Mouse (Mus musculus) cortical plate, adult 2 months (tissue): ENCODE data around the gene Hist1h3i. TPM values are rescaled to one million over a fixed set of nuclear protein-coding genes. Genes with fewer than 3 reads are reported as not detected.

Experiments
- H3K27ac ChIP-seq: fragments of 200-500 bp; 2 replicates; pipeline ENCODE4 v1.5.1; 2012; ENCODE audit warnings: low read length, control low read depth, inconsistent platforms; ENCODE audit not compliant: insufficient read depth
- H3K4me1 ChIP-seq: fragments of 200-500 bp; 2 replicates; pipeline ENCODE4 v1.6.1; 2011; ENCODE audit warnings: low read length; ENCODE audit not compliant: control insufficient read depth, insufficient read depth
- H3K4me3 ChIP-seq: fragments of 200-500 bp; 2 replicates; pipeline ENCODE4 v1.5.1; 2011; ENCODE audit warnings: mild to moderate bottlenecking, low read length, control low read depth; ENCODE audit not compliant: insufficient read depth
- CTCF ChIP-seq: fragments of 200-500 bp; IDR thresholded peaks from 2 replicates; pipeline ENCODE4 v1.5.1; 2011; ENCODE audit warnings: mild to moderate bottlenecking, control low read depth, low read length; ENCODE audit not compliant: insufficient read depth; ENCODE audit errors: extremely low read depth
- POLR2A ChIP-seq: fragments of 200-500 bp; IDR thresholded peaks from 2 replicates; pipeline ENCODE4 v1.6.1; 2011; ENCODE audit warnings: mild to moderate bottlenecking, low read length, control low read depth; ENCODE audit not compliant: insufficient read depth; ENCODE audit errors: extremely low read depth
- polyA plus RNA-seq: library from polyadenylated mRNA; depleted of rRNA; stranded (reverse); fragments of >200 nt; gene quantifications from 2 replicates; pipeline ENCODE4 v1.2.3, GENCODE M21; 2012; rRNA removed

Gene Hist1h3i
- polyA plus RNA-seq, 1 experiment: 3.1 TPM

DNA sequence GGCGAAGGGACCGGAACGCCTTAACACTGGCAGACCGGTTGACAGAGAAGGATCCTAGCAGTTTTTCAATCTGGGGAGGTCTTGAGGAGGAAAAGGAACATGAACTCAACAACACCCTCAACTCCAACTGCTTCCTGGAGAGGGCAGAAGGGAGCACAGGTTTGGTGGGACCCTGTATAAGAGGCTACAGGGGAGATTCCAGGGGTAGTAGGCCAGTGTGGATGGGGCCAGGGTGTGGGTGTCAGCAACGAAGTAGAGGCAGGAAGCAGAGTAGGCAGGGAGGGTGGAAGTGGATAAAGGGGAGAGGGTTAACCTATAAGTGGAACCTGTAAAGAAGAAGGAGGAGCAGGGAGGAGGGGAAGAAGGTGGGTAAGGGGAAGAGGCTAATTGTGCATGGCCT is 49.7 kb downstream of the Hist1h3i start:
- Histone ChIP-seq H3K4me1 (no peaks in the 10 kb centered on the region; the same call in 1 of the 2 replicates), H3K4me3 (no peak overlapping the region), H3K27ac (no peak overlapping the region)
- no peak for TF ChIP-seq POLR2A
- TF ChIP-seq CTCF: no peak

Other genes with a start within 250 kb of the Hist1h3i start
- gene Olfr1366, start 240.6 kb downstream of the Hist1h3i start, polyA plus RNA-seq: not detected in 2 replicates
- not detected in 2 replicates for gene Olfr1535, start 223.5 kb downstream of the Hist1h3i start, polyA plus RNA-seq
- gene Olfr1364, start 201.6 kb downstream of the Hist1h3i start, polyA plus RNA-seq: not detected in 2 replicates
- not detected in 2 replicates for gene Olfr1362, start 169.3 kb downstream of the Hist1h3i start, polyA plus RNA-seq
- 0.06 TPM in 1 of 2 replicates, not detected in the other for gene Olfr11, start 140.9 kb downstream of the Hist1h3i start, polyA plus RNA-seq
- not detected in 2 replicates for gene Olfr1361, start 120.0 kb downstream of the Hist1h3i start, polyA plus RNA-seq
- not detected in 2 replicates for gene Olfr1360, start 106.0 kb downstream of the Hist1h3i start, polyA plus RNA-seq
- not detected in 2 replicates for gene Olfr1359, start 85.3 kb downstream of the Hist1h3i start, polyA plus RNA-seq
- 1.2 TPM in 1 of 2 replicates, not detected in the other for gene Hist1h2bl, start 67.2 kb downstream of the Hist1h3i start, polyA plus RNA-seq
- 1.5 and 1.7 TPM in 2 replicates for gene Hist1h2ai, start 66.9 kb downstream of the Hist1h3i start, polyA plus RNA-seq
- gene Hist1h3h, start 65.7 kb downstream of the Hist1h3i start, polyA plus RNA-seq: 0.91 and 3.1 TPM in 2 replicates
- gene Hist1h2bm, start 61.3 kb downstream of the Hist1h3i start, polyA plus RNA-seq: 0.77 TPM in 1 of 2 replicates, not detected in the other
- 2.3 and 2.4 TPM in 2 replicates for gene Hist1h4j, start 48.3 kb downstream of the Hist1h3i start, polyA plus RNA-seq
- gene Hist1h4k, start 32.9 kb downstream of the Hist1h3i start, polyA plus RNA-seq: 11.0 and 14.4 TPM in 2 replicates
- gene Hist1h2ak, start 29.5 kb downstream of the Hist1h3i start, polyA plus RNA-seq: 0.70 and 1.7 TPM in 2 replicates
- gene Hist1h2bn, start 29.2 kb downstream of the Hist1h3i start, polyA plus RNA-seq: 2.0 and 2.7 TPM in 2 replicates
- 0.21 and 0.25 TPM in 2 replicates for gene Hist1h1b, start 2.7 kb downstream of the Hist1h3i start, polyA plus RNA-seq
- gene Hist1h2an, start 3.8 kb upstream of the Hist1h3i start, polyA plus RNA-seq: not detected in 2 replicates
- gene Hist1h2bp, start 4.1 kb upstream of the Hist1h3i start, polyA plus RNA-seq: 0.26 and 0.63 TPM in 2 replicates
- 1.2 and 1.7 TPM in 2 replicates for gene Hist1h2bq, start 26.8 kb upstream of the Hist1h3i start, polyA plus RNA-seq
- not detected in 2 replicates for gene Hist1h2ao, start 27.1 kb upstream of the Hist1h3i start, polyA plus RNA-seq
- gene Hist1h4m, start 28.4 kb upstream of the Hist1h3i start, polyA plus RNA-seq: not detected in 2 replicates
- 11.0 and 23.0 TPM in 2 replicates for gene Hist1h4n, start 48.8 kb upstream of the Hist1h3i start, polyA plus RNA-seq
- 2.4 and 3.5 TPM in 2 replicates for gene Hist1h2ap, start 50.1 kb upstream of the Hist1h3i start, polyA plus RNA-seq
- 0.34 and 0.92 TPM in 2 replicates for gene Hist1h2br, start 50.4 kb upstream of the Hist1h3i start, polyA plus RNA-seq
- gene Zfp184, start 161.7 kb upstream of the Hist1h3i start, polyA plus RNA-seq: 2.2 and 2.3 TPM in 2 replicates
- 0.04 TPM in 1 of 2 replicates, not detected in the other for gene Pom121l2, start 197.8 kb upstream of the Hist1h3i start, polyA plus RNA-seq
- gene Prss16, start 226.4 kb upstream of the Hist1h3i start, polyA plus RNA-seq: 1.9 and 2.5 TPM in 2 replicates